Mouse (Mus musculus): ENCODE results near the gene Zfp809.

GRCm38 (mm10) chr9:22214549-22214948 lies 11.0 kb upstream of the Zfp809 start:
- no peak for TF ChIP-seq POLR2A (IDR thresholded peaks at IDR 0.05; ENCODE audit: borderline replicate concordance, low read depth, low read length)
- TF ChIP-seq CTCF (IDR thresholded peaks at IDR 0.05; ENCODE audit: low read depth, low read length) = no peak
